In genomic region chr2:20666051-20666478, GRCm38 (mm10) we compare ENCODE assay signal across 8 mouse cellular contexts.
DNase-seq lines count a peak whose midpoint lies in the region; ATAC-seq and TF ChIP-seq lines count a peak whose summit lies in the region.

No protein-coding gene starts in this region.

- TF ChIP-seq EP300 in liver, postnatal 0 days (IDR thresholded peaks at IDR 0.05; ENCODE audit: low read depth): no peak

- no peaks in the 10 kb centered on the region for H3K4me1 ChIP-seq in forebrain, embryonic 15.5 days
- H3K4me1 ChIP-seq in intestine, embryonic 15.5 days (replicated peaks): 0 out of 2 replicates have a peak, but pooled peaks cover 2% of the 10 kb centered on the region
- no peaks in the 10 kb centered on the region for H3K4me1 ChIP-seq in liver, postnatal 0 days (ENCODE audit: insufficient read depth)

- H3K4me3 ChIP-seq in forebrain, embryonic 15.5 days: no peak overlapping the region
- no peak overlapping the region for H3K4me3 ChIP-seq in intestine, embryonic 15.5 days (replicated peaks)
- H3K4me3 ChIP-seq in liver, postnatal 0 days (ENCODE audit: low read depth, low read length): no peak overlapping the region

- peak; percentile 16 to 37 for DNase-seq in left cerebral cortex, postnatal 10 days (ENCODE audit: extremely low spot score in 1 of 2, low spot score in 2 of 2)
- DNase-seq in left cerebral cortex, adult 11 months (ENCODE audit: low spot score): no peak
- DNase-seq in adrenal gland, postnatal 36 days: peak; percentile 73 to 78
- peak; percentile 36 for DNase-seq in liver, postnatal 0 days
- DNase-seq in ovary, postnatal 14 days (ENCODE audit: low spot score): peak; percentile 49

- no peak overlapping the region for H3K27ac ChIP-seq in forebrain, embryonic 15.5 days (replicated peaks)
- H3K27ac ChIP-seq in intestine, embryonic 15.5 days: peak overlapping the region; percentile 38
- H3K27ac ChIP-seq in liver, postnatal 0 days (ENCODE audit: low read depth): no peak overlapping the region

- no peaks in the 10 kb centered on the region for H3K9me3 ChIP-seq in forebrain, embryonic 15.5 days
- no peaks in the 10 kb centered on the region for H3K9me3 ChIP-seq in intestine, embryonic 15.5 days
- no peaks in the 10 kb centered on the region for H3K9me3 ChIP-seq in liver, postnatal 0 days (ENCODE audit: low read length)

- H3K9ac ChIP-seq in forebrain, embryonic 15.5 days (replicated peaks): no peak overlapping the region
- no peak overlapping the region for H3K9ac ChIP-seq in intestine, embryonic 15.5 days
- H3K9ac ChIP-seq in liver, postnatal 0 days (replicated peaks): no peak overlapping the region

- no peaks in the 10 kb centered on the region for H3K36me3 ChIP-seq in forebrain, embryonic 15.5 days
- H3K36me3 ChIP-seq in intestine, embryonic 15.5 days: no peaks in the 10 kb centered on the region
- no peaks in the 10 kb centered on the region for H3K36me3 ChIP-seq in liver, postnatal 0 days (replicated peaks; ENCODE audit: insufficient read depth, low read length)

- peak; percentile 72 for TF ChIP-seq CTCF in liver, postnatal 0 days (IDR thresholded peaks at IDR 0.05; ENCODE audit: low read depth)

- WGBS in forebrain, embryonic 15.5 days: 29% methylated on average over 2 of the region's 2 CpGs
- 38% methylated on average over 2 of the region's 2 CpGs for WGBS in intestine, embryonic 15.5 days
- 49% methylated on average over 2 of the region's 2 CpGs for WGBS in liver, postnatal 0 days (ENCODE audit: insufficient replicate concordance)

- peak; percentile 75 for ATAC-seq in forebrain, embryonic 15.5 days (replicated peaks)
- ATAC-seq in intestine, embryonic 15.5 days: peak; percentile 67
- no peak for ATAC-seq in liver, postnatal 0 days
- ATAC-seq in megakaryocyte-erythroid progenitor cell, adult 5-6 weeks (replicated peaks; ENCODE audit: low FRiP score, low TSS enrichment, poor library complexity, severe bottlenecking): no peak

- no peak overlapping the region for H3K4me2 ChIP-seq in forebrain, embryonic 15.5 days (replicated peaks)
- no peak overlapping the region for H3K4me2 ChIP-seq in intestine, embryonic 15.5 days (replicated peaks)
- H3K4me2 ChIP-seq in liver, postnatal 0 days (ENCODE audit: low read depth, low read length): no peak overlapping the region

- intact Hi-C loops in left cerebral cortex, postnatal 10 days (cut with DNase I): loop anchor here (5.0 kb wide), 1 partner anchor 389 kb away; no protein-coding TSS in a partner anchor

- H3K27me3 ChIP-seq in forebrain, embryonic 15.5 days: no peaks in the 10 kb centered on the region
- H3K27me3 ChIP-seq in intestine, embryonic 15.5 days (replicated peaks): no peaks in the 10 kb centered on the region
- no peaks in the 10 kb centered on the region for H3K27me3 ChIP-seq in liver, postnatal 0 days (ENCODE audit: insufficient read depth, low read length)

Comparison
In these comparisons a context has a peak if more than half of its experiments do, and no peak if none do; other contexts are left out.
1. ATAC-seq: peak in forebrain, embryonic 15.5 days (single experiment) and intestine, embryonic 15.5 days (single experiment); none in liver, postnatal 0 days (single experiment) and megakaryocyte-erythroid progenitor cell, adult 5-6 weeks (single experiment).